Mouse (Mus musculus): ENCODE measurements around the gene Gm20518.

GRCm38 (mm10) chr16:17796519-17796918 is 95.0 kb downstream of the Gm20518 start:
- TF ChIP-seq TAL1 (IDR thresholded peaks at IDR 0.05; ENCODE audit: low read length) (no peak), GATA1 (IDR thresholded peaks at IDR 0.05; ENCODE audit: low read length) (no peak)

Measured in erythroblast, embryonic 14.5 days (primary cell).